ENCODE assay signal across 26 mouse cellular contexts in the genomic region with DNA sequence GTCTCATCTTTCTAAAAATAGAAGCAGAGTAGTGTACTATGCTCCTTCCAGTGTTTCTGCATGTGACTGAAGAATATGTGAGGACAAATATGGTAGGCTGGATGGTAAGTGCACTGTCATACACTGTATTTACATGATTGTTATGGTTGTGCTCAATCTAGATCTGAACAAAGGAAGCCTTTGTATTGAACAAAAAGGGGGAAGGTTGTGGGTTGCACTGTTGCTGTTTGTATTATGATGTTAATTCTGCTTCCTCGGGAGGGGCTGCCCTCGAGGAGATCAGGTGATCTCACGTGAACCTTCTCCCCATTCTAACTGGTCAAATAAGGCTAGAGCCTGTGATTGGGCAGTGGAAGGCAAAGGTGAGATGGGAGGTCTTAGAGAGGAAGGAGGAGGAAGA.
DNase-seq lines count a peak whose midpoint lies in the region; TF ChIP-seq lines count a peak whose summit lies in the region.
"Had no signal": no experiment of that assay in that cellular context is flagged by ENCODE, and none has a peak within 500 bp of the region (broad histone marks: within the 10 kb centered on the region; RNA-seq: fewer than 3 reads in every experiment).

No protein-coding gene starts in this region.

- DNase-seq in 3T3-L1 (ENCODE audit: low read depth, low spot score): peak; percentile 9
- DNase-seq in MEL (ENCODE audit: low read depth, low spot score): peak; percentile 46
- DNase-seq in ZHBTc4 (ENCODE audit: low read depth, low spot score): peak; percentile 98
- DNase-seq in kidney, adult 2 months: no peak
- DNase-seq in gastrocnemius, postnatal 25 days: no peak
- DNase-seq in heart, adult 8-10 months (ENCODE audit: low spot score): no peak
- DNase-seq: adrenal gland, postnatal 10 days; cerebellum, adult 11 months; cerebellum, adult 2 months; cerebellum, adult 9-11 months; cerebellum, postnatal 25 days; gastrocnemius, postnatal 10 days; heart, adult 11 months; heart, postnatal 10 days; heart, postnatal 36 days; kidney, adult 11 months had no signal

- no peaks in the 10 kb centered on the region for H3K9me3 ChIP-seq in ES-Bruce4 (replicated peaks; ENCODE audit: control insufficient read depth, insufficient read depth, low read length, poor library complexity, severe bottlenecking)
- H3K9me3 ChIP-seq in MEL (replicated peaks; ENCODE audit: insufficient read depth, low read length): no peaks in the 10 kb centered on the region
- H3K9me3 ChIP-seq: embryonic facial prominence, embryonic 12.5 days; embryonic facial prominence, embryonic 15.5 days; forebrain, embryonic 13.5 days; heart, embryonic 12.5 days; heart, embryonic 15.5 days; hindbrain, embryonic 10.5 days; hindbrain, embryonic 13.5 days; intestine, embryonic 15.5 days had no signal

- 90% methylated on average over 3 of the region's 3 CpGs for WGBS in kidney, adult 2 months

- H3K9ac ChIP-seq in ES-Bruce4 (ENCODE audit: low read depth, poor library complexity, severe bottlenecking) (no peak overlapping the region), MEL (ENCODE audit: control insufficient read depth, low read depth, low read length, poor library complexity, severe bottlenecking) (no peak overlapping the region)
- H3K9ac ChIP-seq: embryonic facial prominence, embryonic 12.5 days; embryonic facial prominence, embryonic 15.5 days; forebrain, embryonic 13.5 days; heart, embryonic 12.5 days; heart, embryonic 15.5 days; hindbrain, embryonic 13.5 days; intestine, embryonic 15.5 days had no signal

- H3K27me3 ChIP-seq in ES-Bruce4 (ENCODE audit: control insufficient read depth, insufficient read depth, low read length, poor library complexity, severe bottlenecking) (no peaks in the 10 kb centered on the region), MEL (ENCODE audit: control insufficient read depth in 1 of 2, insufficient read depth in 2 of 2, low read length in 2 of 2) (no peaks in the 10 kb centered on the region)
- no peaks in the 10 kb centered on the region for H3K27me3 ChIP-seq in kidney, adult 2 months (replicated peaks; ENCODE audit: control insufficient read depth, insufficient read depth, low read length)
- H3K27me3 ChIP-seq: embryonic facial prominence, embryonic 12.5 days; embryonic facial prominence, embryonic 15.5 days; forebrain, embryonic 13.5 days; heart, embryonic 15.5 days; hindbrain, embryonic 13.5 days; intestine, embryonic 15.5 days; Patski had no signal

- TF ChIP-seq POLR2A in ES-Bruce4 (IDR thresholded peaks at IDR 0.05; ENCODE audit: insufficient read depth, low read length) (no peak), MEL (IDR thresholded peaks at IDR 0.05; ENCODE audit: control insufficient read depth in 1 of 2, insufficient read depth in 1 of 2, low read depth in 1 of 2, low read length in 2 of 2, poor library complexity in 1 of 2) (no peak)
- TF ChIP-seq POLR2A in kidney, adult 2 months (IDR thresholded peaks at IDR 0.05; ENCODE audit: low read depth, low read length): no peak

- TF ChIP-seq CTCF in ES-Bruce4 (IDR thresholded peaks at IDR 0.05; ENCODE audit: low read depth, low read length): no peak
- no peak for TF ChIP-seq CTCF in MEL (IDR thresholded peaks at IDR 0.05 in 2 of 3, conservative IDR thresholded peaks at IDR 0.05 in 1 of 3; ENCODE audit: control insufficient read depth in 1 of 3, insufficient read depth in 1 of 3, low read depth in 2 of 3, low read length in 3 of 3, poor library complexity in 1 of 3, severe bottlenecking in 1 of 3)
- TF ChIP-seq CTCF in kidney, adult 2 months (conservative IDR thresholded peaks at IDR 0.05; ENCODE audit: insufficient read depth, insufficient read length, low read depth, low read length): no peak

- H3K27ac ChIP-seq in ES-Bruce4 (ENCODE audit: insufficient read depth, low read length) (peak overlapping the region; percentile 84), MEL (ENCODE audit: control insufficient read depth, low read depth, low read length) (no peak overlapping the region)
- no peak overlapping the region for H3K27ac ChIP-seq in kidney, adult 2 months (ENCODE audit: insufficient read depth, low read depth, low read length)
- H3K27ac ChIP-seq: embryonic facial prominence, embryonic 12.5 days; embryonic facial prominence, embryonic 15.5 days; forebrain, embryonic 13.5 days; heart, embryonic 15.5 days; hindbrain, embryonic 10.5 days; hindbrain, embryonic 13.5 days; intestine, embryonic 15.5 days had no signal

- H3K79me2 ChIP-seq in MEL (ENCODE audit: control insufficient read depth, insufficient read depth, low read length, poor library complexity): no peaks in the 10 kb centered on the region

- no peak overlapping the region for H3K4me3 ChIP-seq in ES-Bruce4 (ENCODE audit: low read depth, low read length)
- H3K4me3 ChIP-seq in MEL (ENCODE audit: control insufficient read depth in 1 of 2, insufficient read depth in 1 of 2, low read depth in 2 of 2, low read length in 2 of 2): no peak overlapping the region
- H3K4me3 ChIP-seq in kidney, adult 2 months (ENCODE audit: insufficient read depth, low read depth, low read length): no peak overlapping the region
- H3K4me3 ChIP-seq: embryonic facial prominence, embryonic 12.5 days; embryonic facial prominence, embryonic 15.5 days; forebrain, embryonic 13.5 days; heart, embryonic 12.5 days; heart, embryonic 15.5 days; hindbrain, embryonic 10.5 days; hindbrain, embryonic 13.5 days; intestine, embryonic 15.5 days had no signal

- H3K4me1 ChIP-seq in ES-Bruce4 (ENCODE audit: control insufficient read depth, insufficient read depth, low read length) (peaks cover 6% of the 10 kb centered on the region), MEL (ENCODE audit: control insufficient read depth in 1 of 2, insufficient read depth in 2 of 2, low read length in 2 of 2) (no peaks in the 10 kb centered on the region)
- H3K4me1 ChIP-seq in kidney, adult 2 months (ENCODE audit: control insufficient read depth, insufficient read depth, low read length): no peaks in the 10 kb centered on the region
- H3K4me1 ChIP-seq: embryonic facial prominence, embryonic 15.5 days had no signal

- TF ChIP-seq RAD21 in MEL (IDR thresholded peaks at IDR 0.05; ENCODE audit: low read depth, low read length): no peak

- H3K36me3 ChIP-seq in ES-Bruce4 (ENCODE audit: control insufficient read depth, insufficient read depth, low read length, poor library complexity, severe bottlenecking) (no peaks in the 10 kb centered on the region), MEL (ENCODE audit: control insufficient read depth in 1 of 2, insufficient read depth in 2 of 2, low read length in 2 of 2) (no peaks in the 10 kb centered on the region)
- no peaks in the 10 kb centered on the region for H3K36me3 ChIP-seq in kidney, adult 2 months (ENCODE audit: control insufficient read depth, insufficient read depth, low read length)
- H3K36me3 ChIP-seq: embryonic facial prominence, embryonic 12.5 days; embryonic facial prominence, embryonic 15.5 days; heart, embryonic 12.5 days; heart, embryonic 15.5 days; hindbrain, embryonic 10.5 days; hindbrain, embryonic 13.5 days; intestine, embryonic 15.5 days had no signal

- TF ChIP-seq EP300 in ES-Bruce4 (IDR thresholded peaks at IDR 0.05; ENCODE audit: insufficient read depth, low read depth, low read length) (peak; percentile 95), MEL (IDR thresholded peaks at IDR 0.05; ENCODE audit: low read depth in 1 of 2, low read length in 2 of 2) (no peak)

TF ChIP-seq in MEL, 35 proteins besides CTCF, POLR2A, EP300 and RAD21:
- TF ChIP-seq ZNF384 (IDR thresholded peaks at IDR 0.05; ENCODE audit: low read depth, low read length) (no peak), JUND (IDR thresholded peaks at IDR 0.05; ENCODE audit: low read depth, low read length) (no peak), NELFE (IDR thresholded peaks at IDR 0.05; ENCODE audit: low read depth, low read length) (no peak), ETS1 (IDR thresholded peaks at IDR 0.05; ENCODE audit: low read depth, low read length) (no peak), MEF2A (IDR thresholded peaks at IDR 0.05; ENCODE audit: extremely low read depth, insufficient replicate concordance, low read depth, low read length, poor library complexity, severe bottlenecking) (no peak), MAFK (IDR thresholded peaks at IDR 0.05; ENCODE audit: borderline replicate concordance, low read depth, low read length) (no peak), RCOR1 (IDR thresholded peaks at IDR 0.05; ENCODE audit: low read depth, low read length) (no peak), POLR2AphosphoS5 (IDR thresholded peaks at IDR 0.05; ENCODE audit: borderline replicate concordance, low read depth, low read length) (no peak), TAL1 (IDR thresholded peaks at IDR 0.05; ENCODE audit: low read length) (no peak), E2F4 (IDR thresholded peaks at IDR 0.05; ENCODE audit: borderline replicate concordance, low read depth, low read length) (no peak), USF2 (IDR thresholded peaks at IDR 0.05; ENCODE audit: borderline replicate concordance in 1 of 2, insufficient read depth in 1 of 2, low read depth in 1 of 2, low read length in 2 of 2) (no peak), MYB (IDR thresholded peaks at IDR 0.05; ENCODE audit: low read depth, low read length) (no peak)
TF ChIP-seq in MEL: peak in this region for 0.

Comparison
In these comparisons a context has a peak if more than half of its experiments do, and no peak if none do; other contexts are left out.
1. DNase-seq: peak in 3T3-L1 (single experiment), MEL (single experiment) and ZHBTc4 (single experiment); none in kidney, adult 2 months (single experiment), gastrocnemius, postnatal 25 days (single experiment) and heart, adult 8-10 months (single experiment).